Mouse (Mus musculus) lung, adult 2 months (tissue): ENCODE results near the gene Slc22a14. TPM values are rescaled to one million over a fixed set of nuclear protein-coding genes. Genes with fewer than 3 reads are reported as not detected.
A peak's percentile ranks its signal among the peaks of the same experiment; 100 is the strongest.

ENCODE experiments used
- DNase-seq: peaks from one replicate; pipeline ENCODE4 v3.0.0; 2022
- H3K4me1 ChIP-seq: fragments of 200-500 bp; 2 replicates; pipeline ENCODE4 v1.6.1; 2011; ENCODE audit warnings: low read length; ENCODE audit not compliant: control insufficient read depth, insufficient read depth
- H3K4me3 ChIP-seq: fragments of 200-500 bp; replicated peaks from 2 replicates; pipeline ENCODE3; 2011; ENCODE audit warnings: low read depth, mild to moderate bottlenecking, control low read depth, low read length; ENCODE audit errors: extremely low read depth
- CTCF ChIP-seq: fragments of 200-500 bp; IDR thresholded peaks from 2 replicates; pipeline ENCODE4 v1.5.1; 2011; ENCODE audit warnings: mild to moderate bottlenecking, low read length, control low read depth; ENCODE audit not compliant: insufficient read depth
- POLR2A ChIP-seq: fragments of 200-500 bp; IDR thresholded peaks from 2 replicates; pipeline ENCODE4 v1.6.1; 2011; ENCODE audit warnings: low read depth, mild to moderate bottlenecking, control low read depth, low read length, borderline replicate concordance; ENCODE audit errors: extremely low read depth
- WGBS: fragments of 180-500 bp; shearing (Covaris S2); methylation state at CpG from one replicate; pipeline ENCODE4 v1.1.7; 2018; 5-methylcytosine and 5-hydroxymethylcytosine counted together
- polyA plus RNA-seq: library from polyadenylated mRNA; depleted of rRNA; stranded (reverse); fragments of >200 nt; gene quantifications from 2 replicates; pipeline ENCODE4 v1.2.3, GENCODE M21; 2012

Gene Slc22a14
- polyA plus RNA-seq, 1 experiment: 0.99 TPM

DNA sequence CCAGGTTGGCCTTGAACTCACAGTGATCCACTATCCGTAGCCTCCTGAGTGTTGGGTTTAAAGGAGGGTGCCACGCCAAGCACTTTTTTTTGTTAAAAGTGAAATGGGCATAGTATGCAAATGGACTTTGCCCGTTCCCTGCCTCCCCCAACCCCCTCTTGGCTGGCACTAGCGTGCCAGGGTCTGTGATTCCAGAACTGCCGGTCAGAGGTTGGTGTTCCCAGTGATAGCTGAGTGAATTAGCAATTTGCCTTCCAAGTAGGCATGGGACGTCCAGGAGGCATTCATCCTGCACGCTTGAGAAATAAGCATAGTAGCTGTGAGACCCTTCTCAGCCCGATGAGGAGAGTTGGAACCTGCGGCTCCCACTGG lies 7.3 kb downstream of the Slc22a14 start:
- TF ChIP-seq CTCF: no peak
- TF ChIP-seq POLR2A: no peak
- WGBS: 34% methylated on average over 9 of the region's 9 CpGs
- no peak overlapping the region for H3K4me3 ChIP-seq
- DNase-seq: no peak
- no peaks in the 10 kb centered on the region; the same call in 1 of the 2 replicates for H3K4me1 ChIP-seq

DNA sequence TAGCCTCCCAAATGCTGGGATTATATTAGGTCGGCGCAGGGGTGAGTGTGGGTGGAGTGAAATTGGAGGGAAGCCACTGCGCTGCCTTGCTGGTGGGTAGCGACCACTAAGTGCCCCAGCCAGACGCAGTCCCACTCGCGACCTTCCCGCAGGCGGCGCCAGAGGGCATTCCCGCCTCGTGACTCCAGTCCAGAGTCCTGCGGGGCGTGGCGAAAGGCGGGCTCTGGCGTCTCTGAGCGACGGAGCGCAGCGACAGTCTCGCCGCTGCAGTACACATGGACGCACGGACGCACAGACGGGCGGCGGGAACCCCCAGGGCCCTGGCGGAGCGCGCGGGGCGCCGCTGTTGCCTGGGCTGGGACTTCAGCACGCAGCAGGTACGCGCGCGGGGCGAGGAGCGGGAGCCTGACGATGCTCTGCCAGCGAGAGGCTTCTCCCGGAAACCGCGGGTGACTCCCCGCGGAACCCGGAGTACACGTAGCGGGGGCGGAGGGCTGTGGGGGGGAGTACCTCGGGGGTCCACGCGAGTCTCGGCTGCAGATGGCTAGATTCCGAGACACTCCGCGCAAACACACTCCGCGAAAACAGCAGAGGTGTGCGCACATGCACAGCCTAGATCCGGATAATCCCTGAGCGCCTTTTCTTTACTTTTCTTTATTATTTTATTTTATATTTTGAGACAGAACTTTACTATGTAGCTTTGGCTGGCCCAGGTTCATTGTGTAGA lies 7.9 kb downstream of the Slc22a14 start, which contains the start of gene Xylb:
Gene Xylb, plus strand, starts transcription at position 51 of the 727 bp plus-strand sequence.
- Histone ChIP-seq H3K4me3 (peak within 1 kb of the TSS; percentile 68), H3K4me1 (no peaks in the 10 kb centered on the region; the same call in 1 of the 2 replicates)
- TF ChIP-seq CTCF: peak; percentile 78
- TF ChIP-seq POLR2A: peak; percentile 39; the same call in 1 of the 2 replicates
- 2% methylated on average over 65 of the region's 65 CpGs for WGBS
- peak; percentile 93 for DNase-seq

DNA sequence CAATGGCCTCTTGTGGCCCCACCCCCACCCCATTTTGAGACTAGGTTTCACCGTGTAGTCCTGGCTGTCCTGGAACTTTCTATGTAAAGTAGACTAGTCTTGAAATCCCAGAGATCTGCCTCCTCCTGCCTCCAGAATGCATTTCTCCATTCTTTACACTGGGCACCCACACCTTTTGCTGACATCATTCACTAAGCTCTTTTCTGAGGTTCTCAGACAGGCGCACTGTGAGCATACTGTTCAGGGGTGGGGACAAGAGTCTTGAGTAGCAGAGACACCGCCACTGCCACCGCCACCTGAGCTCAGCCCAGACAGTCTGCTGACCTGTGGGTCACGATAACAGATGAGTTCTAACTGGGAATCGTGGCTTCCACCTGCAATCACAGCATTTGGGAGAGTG lies 9.4 kb downstream of the Slc22a14 start:
- TF ChIP-seq CTCF (no peak), POLR2A (no peak)
- H3K4me3 ChIP-seq: no peak overlapping the region
- H3K4me1 ChIP-seq: no peaks in the 10 kb centered on the region; the same call in 1 of the 2 replicates
- no peak for DNase-seq
- 64% methylated on average over 6 of the region's 6 CpGs for WGBS

DNA sequence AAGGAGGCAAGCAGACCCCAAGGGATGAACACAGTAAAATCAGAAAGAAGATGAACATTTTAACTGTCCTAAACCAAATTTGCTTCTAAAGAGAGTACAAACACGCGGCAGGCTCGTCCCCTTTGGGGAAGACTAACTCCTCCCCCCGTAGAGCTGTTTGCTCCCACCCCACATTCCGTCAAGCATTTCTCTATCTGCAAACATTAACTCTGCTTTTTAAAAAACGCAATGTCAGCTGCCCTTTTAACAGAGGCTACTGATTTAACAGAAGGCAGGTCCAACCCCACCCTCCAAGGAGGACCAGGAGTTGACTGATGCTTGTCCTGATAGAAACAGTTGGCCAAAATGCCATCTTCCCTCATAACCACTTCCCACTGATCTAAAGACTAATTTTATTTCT lies 11.4 kb downstream of the Slc22a14 start:
- Histone ChIP-seq H3K4me1 (no peaks in the 10 kb centered on the region; the same call in 1 of the 2 replicates), H3K4me3 (no peak overlapping the region)
- WGBS: 63% methylated on average over 6 of the region's 6 CpGs
- no peak for DNase-seq
- TF ChIP-seq CTCF (no peak), POLR2A (no peak)

DNA sequence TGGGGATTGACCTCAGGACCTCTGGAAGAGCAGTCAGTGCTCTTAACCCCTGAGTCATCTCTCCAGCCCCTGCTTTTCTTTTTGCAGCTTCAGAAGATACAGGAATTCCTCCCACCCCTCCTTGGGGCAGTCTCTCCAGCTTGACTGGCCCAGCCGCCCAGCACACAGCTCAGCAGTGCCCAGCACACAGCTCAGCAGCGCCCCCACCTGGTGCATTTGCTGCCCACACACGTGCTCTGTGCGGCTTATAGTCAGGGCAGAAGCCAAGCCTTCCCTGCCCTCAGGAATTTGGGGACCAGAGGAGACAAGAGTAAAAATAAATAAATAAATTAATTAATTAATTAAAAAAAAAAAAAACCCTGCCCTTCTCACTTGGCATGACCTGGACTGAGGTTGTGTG lies 13.3 kb downstream of the Slc22a14 start:
- WGBS: 15% methylated on average over 4 of the region's 4 CpGs
- DNase-seq: peak; percentile 83
- TF ChIP-seq POLR2A: no peak
- TF ChIP-seq CTCF: peak; percentile 81
- H3K4me1 ChIP-seq: no peaks in the 10 kb centered on the region
- no peak overlapping the region for H3K4me3 ChIP-seq

DNA sequence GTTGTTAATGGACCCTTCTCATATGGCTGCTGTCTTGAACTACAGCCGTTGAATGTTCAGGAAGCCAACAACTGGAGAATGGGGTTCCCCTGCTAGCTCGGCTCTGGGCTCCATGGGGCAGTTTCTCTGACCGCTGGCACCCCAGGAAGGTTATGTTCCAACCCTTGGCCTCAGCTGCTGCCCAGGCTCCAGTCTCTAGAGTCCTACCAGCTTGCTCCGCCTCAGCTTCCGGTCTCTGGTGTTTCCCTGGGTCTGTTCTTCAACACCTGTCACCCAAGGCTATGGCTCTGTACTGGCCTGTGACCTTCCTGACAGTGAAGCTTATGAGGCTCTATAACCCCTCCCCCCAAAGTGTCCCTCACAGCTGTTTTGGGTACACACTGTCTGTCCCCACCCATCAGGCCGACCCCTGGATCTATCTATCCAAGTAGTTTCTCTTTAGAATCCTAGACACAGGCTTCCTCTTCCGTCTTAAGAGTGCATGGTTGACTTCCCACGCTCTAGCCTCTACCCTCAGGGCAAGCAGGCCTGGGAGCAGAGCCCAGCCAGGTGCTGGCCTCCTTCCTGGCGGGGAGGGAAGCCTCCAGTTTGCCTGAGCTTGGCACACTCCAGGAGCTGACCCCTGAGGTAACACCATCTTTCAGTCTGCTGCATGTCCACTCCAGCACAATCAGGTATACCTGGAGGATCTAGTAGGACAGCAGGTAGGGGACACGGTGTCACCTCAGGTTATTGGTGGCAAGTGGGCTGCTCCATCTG lies 14.2 kb downstream of the Slc22a14 start:
- no peak for DNase-seq
- TF ChIP-seq CTCF (no peak), POLR2A (no peak)
- H3K4me1 ChIP-seq: no peaks in the 10 kb centered on the region
- no peak overlapping the region for H3K4me3 ChIP-seq
- WGBS: 88% methylated on average over 10 of the region's 10 CpGs

DNA sequence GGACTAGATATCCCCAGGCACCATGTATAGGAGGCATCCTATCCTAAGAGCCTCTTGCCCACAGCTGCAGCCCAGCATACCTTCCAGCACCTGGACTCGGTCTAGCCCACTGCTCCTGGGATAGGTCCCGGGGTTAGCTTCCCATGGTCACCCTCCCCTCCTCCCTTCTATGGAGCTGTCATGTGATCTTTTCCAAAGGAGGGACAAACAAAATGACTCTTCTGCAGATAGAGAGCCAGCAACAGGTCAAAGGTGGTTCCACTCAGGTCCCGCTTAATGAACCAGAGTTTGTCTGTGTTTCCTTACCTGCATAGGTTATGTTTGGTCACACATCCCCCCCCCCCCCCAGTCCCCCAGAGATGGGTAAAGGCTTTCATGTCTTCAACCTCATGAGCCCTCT lies 14.8 kb downstream of the Slc22a14 start:
- WGBS: 82% methylated on average over 3 of the region's 3 CpGs
- no peak overlapping the region for H3K4me3 ChIP-seq
- TF ChIP-seq CTCF: no peak
- TF ChIP-seq POLR2A: no peak
- DNase-seq: no peak
- H3K4me1 ChIP-seq: no peaks in the 10 kb centered on the region

DNA sequence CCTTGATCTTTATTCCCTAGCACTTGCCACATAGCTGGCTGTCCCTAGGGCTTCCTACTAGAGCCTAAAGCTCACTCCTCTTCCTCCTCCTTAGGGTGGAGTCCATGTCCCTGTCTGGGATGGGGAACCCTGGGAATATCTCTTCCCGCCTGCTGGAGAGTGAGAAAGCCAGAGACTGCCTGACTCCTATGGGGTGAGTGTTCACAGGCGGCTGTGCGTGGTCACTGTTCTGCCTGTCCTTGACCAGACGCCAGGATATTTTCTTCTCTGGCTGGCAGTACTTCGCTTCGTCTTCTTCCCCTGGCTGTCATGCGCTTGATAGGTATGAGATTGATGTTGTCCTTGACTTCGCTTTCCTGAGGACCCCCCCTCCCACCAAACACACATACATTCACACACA lies 19.0 kb downstream of the Slc22a14 start:
- Histone ChIP-seq H3K4me1 (peaks cover 3% of the 10 kb centered on the region), H3K4me3 (no peak overlapping the region)
- WGBS: 93% methylated on average over 8 of the region's 8 CpGs
- no peak for DNase-seq
- TF ChIP-seq CTCF: no peak
- no peak for TF ChIP-seq POLR2A

DNA sequence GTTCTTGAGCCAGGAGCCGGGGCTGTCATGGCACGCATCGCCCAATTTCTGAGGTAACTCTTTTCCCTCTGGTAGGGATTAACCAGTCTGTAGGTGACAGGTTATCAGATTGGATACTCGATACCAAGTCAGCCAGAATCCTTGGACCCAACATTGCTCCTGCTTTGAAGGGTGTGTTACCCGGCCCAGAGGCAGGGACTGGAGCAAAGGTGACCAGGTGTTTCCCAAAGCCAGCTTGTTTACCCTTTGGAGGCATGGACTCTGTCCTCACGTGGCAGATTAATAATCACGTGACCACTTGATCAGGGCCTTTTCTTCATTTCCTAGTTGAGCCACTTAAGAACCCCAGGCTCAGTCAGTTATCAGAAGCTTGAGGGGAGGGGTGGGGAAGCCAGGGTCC lies 22.6 kb downstream of the Slc22a14 start:
- WGBS: 78% methylated on average over 7 of the region's 7 CpGs
- no peak overlapping the region for H3K4me3 ChIP-seq
- H3K4me1 ChIP-seq: peaks cover 7% of the 10 kb centered on the region
- DNase-seq: no peak
- TF ChIP-seq CTCF (no peak), POLR2A (no peak)
